Mouse (Mus musculus): ENCODE measurements at regions not wholly inside any gene's neighbourhood (a gene's known extent, or its start where the extent isn't known, plus 50 kb on each side); places are given as distances from the start of the nearest gene placed in this dataset.

DNA sequence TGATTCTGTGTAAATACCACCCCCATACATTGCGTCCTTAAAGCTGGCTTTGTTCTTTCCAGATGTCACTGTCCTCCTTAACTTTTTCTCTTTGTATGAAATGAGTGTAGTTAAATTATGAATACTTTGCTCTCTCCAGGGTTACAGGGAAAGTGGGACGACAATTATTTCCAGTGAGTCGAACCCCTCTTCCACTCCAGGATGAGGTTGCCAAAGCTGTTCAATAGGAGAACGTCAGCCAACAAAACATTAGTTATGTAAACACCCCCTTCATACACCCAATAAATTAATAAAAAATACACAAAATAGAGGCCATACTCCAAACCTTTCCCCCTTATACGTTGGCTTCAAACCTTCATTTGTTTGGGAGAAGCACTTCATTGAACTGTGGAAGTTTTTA is 335.8 kb downstream of the Ptprc start:
- TF ChIP-seq POLR2A (IDR thresholded peaks at IDR 0.05; ENCODE audit: borderline replicate concordance, extremely low read depth, low read depth, low read length) (no peak), CTCF (IDR thresholded peaks at IDR 0.05; ENCODE audit: insufficient read depth, low read length) (no peak)

All from lung, adult 2 months (tissue).